Mouse (Mus musculus) heart, embryonic 15.5 days (tissue): ENCODE data around the gene Olfr877. TPM values are rescaled to one million over a fixed set of nuclear protein-coding genes. Genes with fewer than 3 reads are reported as not detected.

ENCODE experiments used
- ATAC-seq: fragments of 200-750 bp; cut with Nextera tagmentation; replicated peaks from 2 replicates; pipeline ENCODE4 v1.8.0; 2017; ENCODE audit warnings: low read depth, moderate TSS enrichment; ENCODE audit not compliant: insufficient number of reproducible peaks, insufficient read depth, low FRiP score
- H3K27ac ChIP-seq: fragments of 300-500 bp; sonication (generic); 2 replicates; pipeline ENCODE4 v1.5.1; 2015; ENCODE audit warnings: mild to moderate bottlenecking, inconsistent platforms
- H3K27me3 ChIP-seq: fragments of 300-500 bp; sonication (generic); 2 replicates; pipeline ENCODE4 v1.6.1; 2015; ENCODE audit warnings: inconsistent platforms
- H3K36me3 ChIP-seq: fragments of 300-500 bp; sonication (generic); 2 replicates; pipeline ENCODE4 v1.6.1; 2015; ENCODE audit warnings: mild to moderate bottlenecking, inconsistent platforms
- H3K4me1 ChIP-seq: fragments of 300-500 bp; sonication (generic); replicated peaks from 2 replicates; pipeline ENCODE4 v1.6.1; 2015; ENCODE audit warnings: inconsistent platforms
- H3K4me2 ChIP-seq: fragments of 300-500 bp; sonication (generic); 2 replicates; pipeline ENCODE4 v1.6.1; 2015; ENCODE audit warnings: inconsistent platforms, mild to moderate bottlenecking, moderate library complexity
- H3K4me3 ChIP-seq: fragments of 300-500 bp; sonication (generic); 2 replicates; pipeline ENCODE4 v1.5.1; 2015; ENCODE audit warnings: mild to moderate bottlenecking, inconsistent platforms
- H3K9ac ChIP-seq: fragments of 300-500 bp; sonication (generic); 2 replicates; pipeline ENCODE4 v1.6.1; 2015; ENCODE audit warnings: mild to moderate bottlenecking, inconsistent platforms
- H3K9me3 ChIP-seq: fragments of 300-500 bp; sonication (generic); replicated peaks from 2 replicates; pipeline ENCODE4 v1.6.1; 2016; ENCODE audit warnings: inconsistent platforms
- WGBS: fragments of 180-500 bp; shearing (Covaris S2); methylation state at CpG from one replicate; pipeline ENCODE4 v1.1.7; 2015; ENCODE audit warnings: mixed read lengths; 5-methylcytosine and 5-hydroxymethylcytosine counted together
- polyA plus RNA-seq: library from polyadenylated mRNA; unstranded; fragments of >200 nt; fragmentation: Nextera tagmentation; extraction: Ambion mirVana; gene quantifications from 2 replicates; pipeline ENCODE4 v1.2.1, GENCODE M21; 2015

Olfr877 gene
- polyA plus RNA-seq, 1 experiment from 2014 or later = not detected

DNA sequence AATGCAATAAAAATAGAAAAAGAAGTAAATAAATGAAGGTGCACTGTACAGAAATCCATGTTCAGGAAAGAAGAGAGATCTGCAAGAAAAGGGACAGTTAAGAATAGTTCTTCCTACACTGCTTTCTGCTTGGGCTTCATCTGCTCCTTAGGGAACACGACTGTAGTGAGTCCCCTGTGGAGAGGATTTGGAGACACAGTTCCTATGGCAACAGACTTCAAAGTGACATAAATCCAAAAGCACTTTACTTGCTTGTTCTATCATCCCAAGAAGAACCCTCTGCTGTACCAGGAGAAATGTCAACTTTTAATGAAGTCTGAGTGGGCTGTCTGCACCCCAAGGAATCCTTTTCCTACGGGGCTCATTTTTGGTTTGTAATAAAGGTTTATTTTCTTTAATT is 36.9 kb downstream of the Olfr877 start:
- Histone ChIP-seq H3K4me1 (no peaks in the 10 kb centered on the region), H3K4me3 (no peak overlapping the region), H3K27ac (no peak overlapping the region), H3K9me3 (no peaks in the 10 kb centered on the region), H3K36me3 (no peaks in the 10 kb centered on the region), H3K4me2 (no peak overlapping the region), H3K27me3 (no peaks in the 10 kb centered on the region), H3K9ac (no peak overlapping the region)
- ATAC-seq = no peak
- 33% methylated on average over 2 of the region's 2 CpGs for WGBS

DNA sequence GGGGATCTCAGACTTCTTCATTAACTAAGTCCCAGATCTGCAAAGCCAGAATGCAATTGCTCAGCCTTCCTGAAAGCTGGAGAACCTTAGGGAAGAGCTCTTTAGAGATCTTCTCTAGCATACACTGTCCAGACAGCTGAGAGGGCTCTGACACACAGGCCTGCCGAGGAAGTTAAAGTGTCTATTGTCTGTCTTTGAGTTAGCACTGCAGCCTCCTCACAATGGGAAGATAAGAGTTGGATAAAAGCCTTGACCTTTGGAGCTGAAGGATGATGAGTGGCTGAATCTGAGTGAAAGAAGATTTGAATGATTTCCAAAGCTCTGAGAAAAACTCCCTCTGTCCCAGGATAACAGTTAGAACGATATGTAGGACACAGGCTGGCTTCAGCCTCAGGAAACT is 42.6 kb downstream of the Olfr877 start, which contains the start of gene Olfr145:
Gene Olfr145 (plus strand): TSS at position 64 of the 400 bp plus-strand sequence.
- no peaks in the 10 kb centered on the region for H3K27me3 ChIP-seq
- no peak within 1 kb of the TSS for H3K4me2 ChIP-seq
- no peak within 1 kb of the TSS for H3K27ac ChIP-seq
- WGBS = 18% methylated on average over 2 of the region's 2 CpGs
- no peak within 1 kb of the TSS for H3K9ac ChIP-seq
- H3K36me3 ChIP-seq = no peaks in the 10 kb centered on the region
- no peaks in the 10 kb centered on the region for H3K9me3 ChIP-seq
- no peak for ATAC-seq
- no peak within 1 kb of the TSS for H3K4me3 ChIP-seq
- no peaks in the 10 kb centered on the region for H3K4me1 ChIP-seq

DNA sequence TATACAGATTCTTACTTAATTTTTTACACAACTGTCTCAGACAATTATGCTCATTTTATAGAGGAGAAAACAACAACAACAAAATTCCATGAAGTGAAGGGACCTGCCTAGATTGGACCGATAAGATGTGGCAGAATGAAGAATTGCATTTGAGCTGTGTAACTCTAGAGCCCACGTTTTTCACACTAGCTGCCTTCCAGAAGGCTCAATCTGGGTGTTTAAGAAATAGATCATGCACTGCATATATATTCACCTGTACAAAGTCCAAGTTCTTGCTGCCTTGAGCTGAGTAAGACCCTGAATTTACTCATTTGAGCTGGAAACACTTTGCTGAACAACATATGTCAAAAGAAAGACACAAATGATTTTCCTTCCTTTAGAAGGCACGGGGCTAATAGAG is 51.5 kb downstream of the Olfr877 start:
- H3K4me2 ChIP-seq = no peak overlapping the region
- WGBS = 60% methylated on average over 3 of the region's 3 CpGs
- no peaks in the 10 kb centered on the region for H3K4me1 ChIP-seq
- no peaks in the 10 kb centered on the region for H3K36me3 ChIP-seq
- no peak overlapping the region for H3K27ac ChIP-seq
- no peak for ATAC-seq
- H3K4me3 ChIP-seq = no peak overlapping the region
- no peaks in the 10 kb centered on the region for H3K9me3 ChIP-seq
- no peak overlapping the region for H3K9ac ChIP-seq
- H3K27me3 ChIP-seq = no peaks in the 10 kb centered on the region

Other genes with a start within 250 kb of the Olfr877 start
- gene Spa17, start 240.5 kb upstream of the Olfr877 start, polyA plus RNA-seq = 5.7 and 9.3 TPM in 2 replicates
- gene Tbrg1, start 197.0 kb upstream of the Olfr877 start, polyA plus RNA-seq = 94.8 and 102 TPM in 2 replicates
- 0.05 and 0.08 TPM in 2 replicates for gene Panx3, start 185.0 kb upstream of the Olfr877 start, polyA plus RNA-seq
- not detected in 2 replicates for gene Olfr160, start 138.0 kb upstream of the Olfr877 start, polyA plus RNA-seq
- gene Olfr874, start 109.2 kb upstream of the Olfr877 start, polyA plus RNA-seq = not detected in 2 replicates
- gene Olfr875, start 82.4 kb upstream of the Olfr877 start, polyA plus RNA-seq = not detected in 2 replicates
- not detected in 2 replicates for gene Olfr876, start 51.2 kb upstream of the Olfr877 start, polyA plus RNA-seq
- not detected in 2 replicates for gene Olfr145, start 42.5 kb downstream of the Olfr877 start, polyA plus RNA-seq
- not detected in 2 replicates for gene Olfr878, start 63.6 kb downstream of the Olfr877 start, polyA plus RNA-seq
- gene Olfr881, start 137.6 kb downstream of the Olfr877 start, polyA plus RNA-seq = not detected in 2 replicates
- not detected in 2 replicates for gene Olfr883, start 171.5 kb downstream of the Olfr877 start, polyA plus RNA-seq
- gene Olfr884, start 192.3 kb downstream of the Olfr877 start, polyA plus RNA-seq = not detected in 2 replicates
- gene Olfr885, start 207.1 kb downstream of the Olfr877 start, polyA plus RNA-seq = not detected in 2 replicates
- not detected in 2 replicates for gene Olfr887, start 229.8 kb downstream of the Olfr877 start, polyA plus RNA-seq